Mouse (Mus musculus) embryonic fibroblast, embryonic 13.5 days (primary cell): ENCODE measurements around the gene Smarcd2. TPM values are rescaled to one million over a fixed set of nuclear protein-coding genes. Genes with fewer than 3 reads are reported as not detected.
"Not testable (repeated sequence)": the region's sequence is repeated elsewhere in the genome, so short reads cannot be mapped to it uniquely, and the experiment has no call there.

ENCODE experiments used
- H3K27ac ChIP-seq: 2 replicates; pipeline ENCODE4 v1.5.1; 2012; ENCODE audit warnings: low read length, control low read depth, inconsistent platforms; ENCODE audit not compliant: insufficient read depth
- H3K4me1 ChIP-seq: 2 replicates; pipeline ENCODE4 v1.6.1; 2011; ENCODE audit warnings: low read length; ENCODE audit not compliant: control insufficient read depth, insufficient read depth
- H3K4me3 ChIP-seq: 2 replicates; pipeline ENCODE4 v1.5.1; 2011; ENCODE audit warnings: mild to moderate bottlenecking, control low read depth, low read length; ENCODE audit not compliant: insufficient read depth
- CTCF ChIP-seq: IDR thresholded peaks from 2 replicates; pipeline ENCODE4 v1.5.1; 2011; ENCODE audit warnings: mild to moderate bottlenecking, control low read depth, low read length, moderate library complexity, borderline replicate concordance; ENCODE audit not compliant: insufficient read depth
- POLR2A ChIP-seq: IDR thresholded peaks from 2 replicates; pipeline ENCODE4 v1.6.1; 2011; ENCODE audit warnings: low read depth, mild to moderate bottlenecking, control low read depth, low read length, moderate library complexity
- polyA plus RNA-seq: library from polyadenylated mRNA; stranded (reverse); fragments of >200 nt; gene quantifications from 2 replicates; pipeline ENCODE4 v1.2.4, GENCODE M21; 2011; ENCODE audit warnings: low read depth; ENCODE audit not compliant: missing spikeins, insufficient read length

Gene Smarcd2
- polyA plus RNA-seq, 1 experiment: 64.3 TPM

DNA sequence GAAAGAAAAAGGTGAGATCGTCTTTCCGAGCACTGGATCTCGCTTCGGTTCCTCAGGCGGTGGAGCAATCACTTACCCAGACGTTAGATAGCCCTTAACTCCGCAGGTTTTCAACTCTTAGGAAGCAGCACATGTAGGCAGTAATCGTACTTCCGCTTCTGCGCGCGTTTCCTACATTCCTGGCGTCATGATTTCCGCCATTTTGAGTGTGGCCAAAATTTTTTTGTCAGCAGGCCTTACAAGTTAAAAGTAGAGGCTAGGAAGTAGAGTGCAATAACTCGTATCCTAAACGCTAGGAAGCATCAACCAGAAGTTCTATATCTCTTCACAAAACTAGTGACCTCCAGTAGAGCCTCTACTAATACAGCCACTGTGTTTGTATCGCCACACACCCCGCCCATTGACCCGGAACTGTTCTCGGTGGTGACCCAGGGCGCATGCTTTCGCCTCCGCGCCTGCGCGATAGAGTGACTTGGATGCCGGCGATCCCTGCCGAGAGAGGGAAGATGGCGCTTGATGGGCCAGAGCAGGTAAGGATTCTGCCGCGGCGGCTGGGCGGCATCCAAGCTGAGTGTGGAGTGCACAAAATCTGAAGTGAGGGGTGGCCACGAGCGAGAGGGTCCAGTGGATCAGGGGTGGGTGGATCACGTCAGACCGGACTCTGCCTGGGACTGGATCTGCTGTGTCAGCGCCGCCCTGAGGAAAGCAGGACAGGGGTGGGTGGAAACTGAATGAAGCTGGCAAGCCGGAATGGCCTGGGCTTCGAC lies 16.9 kb downstream of the Smarcd2 start, which contains the start of the genes Ftsj3 and Psmc5:
Ftsj3 (minus strand) TSS at position 395 of the 767 bp plus-strand sequence.
Psmc5 (plus strand) TSS at position 470 of the 767 bp plus-strand sequence.
- Histone ChIP-seq H3K4me1 (peaks cover 4% of the 10 kb centered on the region; the same call in 1 of the 2 replicates), H3K27ac (peak within 1 kb of the TSS; percentile 79), H3K4me3 (peak within 1 kb of the TSS; percentile 95)
- TF ChIP-seq POLR2A: peak; percentile 98
- no peak for TF ChIP-seq CTCF

- H3K4me1 ChIP-seq: peaks cover 4% of the 10 kb centered on the region; the same call in 1 of the 2 replicates
- H3K4me3 ChIP-seq: peak overlapping the region; percentile 87
- peak overlapping the region; percentile 16; the same call in 1 of the 2 replicates for H3K27ac ChIP-seq
- TF ChIP-seq POLR2A: no peak
- TF ChIP-seq CTCF: no peak
Measured at GRCm38 (mm10) chr11:106255174-106255573, 17.6 kb downstream of the Smarcd2 start.

- no peak overlapping the region; the same call in 1 of the 2 replicates for H3K27ac ChIP-seq
- TF ChIP-seq CTCF (no peak), POLR2A (no peak)
- H3K4me3 ChIP-seq: peak overlapping the region; percentile 87
- H3K4me1 ChIP-seq: peaks cover 4% of the 10 kb centered on the region; the same call in 1 of the 2 replicates
Measured at GRCm38 (mm10) chr11:106254767-106255166, 18.0 kb downstream of the Smarcd2 start.

DNA sequence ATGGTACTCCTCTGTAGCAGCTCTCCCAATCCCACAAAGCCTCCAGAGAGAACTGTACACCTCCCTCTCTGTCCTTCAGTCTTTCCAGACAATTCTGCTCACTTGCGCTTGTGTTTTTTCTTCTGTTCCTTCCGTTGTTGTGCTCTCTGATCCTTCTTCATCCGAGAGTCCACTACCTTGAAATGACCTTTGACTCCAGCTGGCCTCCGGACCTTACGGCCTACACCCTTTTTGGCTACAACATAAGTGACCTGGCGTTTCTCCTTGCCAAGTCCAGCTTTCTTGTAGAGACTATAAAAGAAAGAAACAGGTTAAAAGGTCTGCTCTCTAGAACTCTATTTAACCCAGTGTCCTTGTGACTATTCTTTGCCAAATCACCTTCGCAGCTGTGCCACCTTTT lies 23.4 kb downstream of the Smarcd2 start:
- no peaks in the 10 kb centered on the region for H3K4me1 ChIP-seq
- no peak overlapping the region for H3K4me3 ChIP-seq
- no peak for TF ChIP-seq POLR2A
- no peak for TF ChIP-seq CTCF
- H3K27ac ChIP-seq: no peak overlapping the region

- Histone ChIP-seq H3K27ac (no peak overlapping the region), H3K4me1 (no peaks in the 10 kb centered on the region), H3K4me3 (no peak overlapping the region)
- TF ChIP-seq CTCF (peak; percentile 42; the same call in 1 of the 2 replicates), POLR2A (no peak)
Measured at GRCm38 (mm10) chr11:106246834-106247233, 25.9 kb downstream of the Smarcd2 start.

GRCm38 (mm10) chr11:106233978-106234377 lies 38.8 kb downstream of the Smarcd2 start:
- H3K27ac ChIP-seq, H3K4me1 ChIP-seq, H3K4me3 ChIP-seq: not testable (repeated sequence)

GRCm38 (mm10) chr11:106220603-106221002 lies 52.2 kb downstream of the Smarcd2 start:
- Histone ChIP-seq H3K27ac (no peak overlapping the region), H3K4me3 (no peak overlapping the region), H3K4me1 (no peaks in the 10 kb centered on the region)
- TF ChIP-seq CTCF (no peak), POLR2A (no peak)

DNA sequence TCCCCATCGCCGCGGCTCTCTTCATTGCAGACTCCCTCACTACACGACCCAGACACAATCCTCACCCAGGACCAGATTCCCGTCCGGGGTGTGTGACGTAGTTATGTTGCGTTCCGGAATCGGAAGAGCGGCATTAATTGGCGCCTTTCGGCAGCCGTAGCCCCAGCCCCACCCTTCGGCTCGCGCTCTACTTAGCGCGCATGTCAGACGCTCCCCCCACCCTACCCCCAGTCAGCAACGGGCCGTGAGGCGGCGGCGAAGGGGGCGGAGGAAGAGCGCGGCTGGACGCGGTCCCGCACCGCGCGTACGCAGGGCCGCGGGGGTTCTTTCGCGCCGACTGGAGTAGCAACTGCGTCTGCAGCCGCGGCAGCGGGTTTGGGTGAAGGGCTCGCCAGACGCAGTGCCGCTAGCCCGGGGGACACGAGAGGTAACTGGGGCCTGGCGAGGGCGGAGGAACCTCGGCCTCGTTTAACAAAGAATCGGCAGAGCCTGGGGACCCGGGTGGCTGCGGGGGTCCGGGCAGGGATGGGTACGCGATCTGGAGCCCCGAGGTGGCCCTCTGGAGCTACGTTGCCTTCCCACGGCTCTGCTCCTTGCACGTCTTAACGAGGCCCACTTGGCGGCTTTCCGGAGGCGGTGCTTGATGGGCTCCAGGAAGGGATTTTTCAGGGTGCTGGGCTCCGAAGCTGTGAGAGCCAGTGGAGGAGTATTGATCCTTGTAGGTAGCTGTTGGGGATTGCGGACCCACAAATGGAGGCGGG lies 55.9 kb downstream of the Smarcd2 start, which contains the start of gene Ddx42:
Ddx42 (plus strand) TSS at position 197 of the 761 bp plus-strand sequence.
- Histone ChIP-seq H3K4me1 (no peaks in the 10 kb centered on the region), H3K27ac (peak within 1 kb of the TSS; percentile 96), H3K4me3 (peak within 1 kb of the TSS; percentile 91)
- TF ChIP-seq POLR2A: peak; percentile 78
- no peak for TF ChIP-seq CTCF

GRCm38 (mm10) chr11:106215927-106216729 lies 56.6 kb downstream of the Smarcd2 start, which contains the start of gene Ccdc47:
TSS of gene Ccdc47 (minus strand) at chr11:106216344.
- Histone ChIP-seq H3K4me1 (no peaks in the 10 kb centered on the region), H3K27ac (peak within 1 kb of the TSS; percentile 96), H3K4me3 (peak within 1 kb of the TSS; percentile 91)
- no peak for TF ChIP-seq CTCF
- peak; percentile 95 for TF ChIP-seq POLR2A
